Mouse (Mus musculus) embryonic facial prominence, embryonic 10.5 days (tissue): ENCODE results near the gene Gm47283. TPM values are rescaled to one million over a fixed set of nuclear protein-coding genes. Genes with fewer than 3 reads are reported as not detected.
"Not testable (repeated sequence)": the region's sequence is repeated elsewhere in the genome, so short reads cannot be mapped to it uniquely, and the experiment has no call there.

ENCODE experiments used
- DNase-seq: peaks from one replicate; pipeline ENCODE4 v3.0.0-alpha.2; 2017; ENCODE audit warnings: low spot score
- H3K27ac ChIP-seq: fragments of 300-500 bp; sonication (generic); replicated peaks from 2 replicates; pipeline ENCODE4 v1.5.1; 2016; ENCODE audit warnings: mild to moderate bottlenecking
- H3K27me3 ChIP-seq: fragments of 300-500 bp; sonication (generic); replicated peaks from 2 replicates; pipeline ENCODE4 v1.6.1; 2016; ENCODE audit warnings: low read depth, mild to moderate bottlenecking; ENCODE audit not compliant: poor library complexity, severe bottlenecking
- H3K36me3 ChIP-seq: fragments of 300-500 bp; sonication (generic); replicated peaks from 2 replicates; pipeline ENCODE4 v1.6.1; 2016; ENCODE audit warnings: mild to moderate bottlenecking, moderate library complexity
- H3K4me1 ChIP-seq: fragments of 300-500 bp; sonication (generic); 2 replicates; pipeline ENCODE4 v1.6.1; 2016
- H3K4me3 ChIP-seq: fragments of 300-500 bp; sonication (generic); 2 replicates; pipeline ENCODE4 v1.5.1; 2016; ENCODE audit warnings: mild to moderate bottlenecking, moderate library complexity
- H3K9me3 ChIP-seq: fragments of 300-500 bp; sonication (generic); 2 replicates; pipeline ENCODE4 v1.6.1; 2016; ENCODE audit warnings: mild to moderate bottlenecking
- WGBS: fragments of 180-500 bp; shearing (Covaris S2); methylation state at CpG from one replicate; pipeline ENCODE4 v1.1.7; 2016; 5-methylcytosine and 5-hydroxymethylcytosine counted together
- polyA plus RNA-seq: library from polyadenylated mRNA; unstranded; fragments of >200 nt; fragmentation: Nextera tagmentation; extraction: Ambion mirVana; gene quantifications from 2 replicates; pipeline ENCODE4 v1.2.1, GENCODE M21; 2016

The Gm47283 gene
- polyA plus RNA-seq, 1 experiment from 2014 or later = not detected

- H3K27ac ChIP-seq, H3K4me1 ChIP-seq, H3K4me3 ChIP-seq, H3K27me3 ChIP-seq: not testable (repeated sequence)
- DNase-seq = peak; percentile 36
- WGBS = 80% methylated on average over 46 of the region's 46 CpGs
- Histone ChIP-seq H3K9me3 (peaks cover 65% of the 10 kb centered on the region), H3K36me3 (peaks cover 61% of the 10 kb centered on the region)
Measured at GRCm38 (mm10) chrY:90743053-90743810, 41.3 kb upstream of the Gm47283 start.

- WGBS = 57% methylated on average over 10 of the region's 21 CpGs
Measured at GRCm38 (mm10) chrY:90743811-90744220, 40.7 kb upstream of the Gm47283 start.

GRCm38 (mm10) chrY:90744381-90744981, 40.1 kb upstream of the Gm47283 start:
- not testable (repeated sequence) for H3K4me1 ChIP-seq, H3K27ac ChIP-seq, H3K27me3 ChIP-seq
- Histone ChIP-seq H3K9me3 (peaks cover 54% of the 10 kb centered on the region), H3K36me3 (peaks cover 49% of the 10 kb centered on the region), H3K4me3 (peak overlapping the region; percentile 25)
- 62% methylated on average over 51 of the region's 51 CpGs for WGBS
- DNase-seq = peak; percentile 89

More at GRCm38 (mm10) chrY:90743811-90744220, 40.7 kb upstream of the Gm47283 start:
- H3K4me3 ChIP-seq = 0 out of 2 replicates have a peak overlapping the region, but pooled peaks have one; percentile 25
- no peaks in the 10 kb centered on the region for H3K27me3 ChIP-seq
- H3K27ac ChIP-seq = no peak overlapping the region
- no peaks in the 10 kb centered on the region for H3K4me1 ChIP-seq
- H3K36me3 ChIP-seq = peaks cover 56% of the 10 kb centered on the region
- peaks cover 61% of the 10 kb centered on the region for H3K9me3 ChIP-seq
- peak; percentile 17 for DNase-seq

- not testable (repeated sequence) for H3K4me1 ChIP-seq, DNase-seq, H3K27ac ChIP-seq, H3K4me3 ChIP-seq, H3K27me3 ChIP-seq
- Histone ChIP-seq H3K9me3 (peaks cover 46% of the 10 kb centered on the region), H3K36me3 (peaks cover 42% of the 10 kb centered on the region)
- WGBS = 93% methylated on average over 5 of the region's 5 CpGs
Measured at GRCm38 (mm10) chrY:90745256-90745655, 39.3 kb upstream of the Gm47283 start.

- WGBS = no CpG with 5 or more reads among the region's 8 CpGs
- not testable (repeated sequence) for H3K27me3 ChIP-seq, H3K36me3 ChIP-seq, H3K9me3 ChIP-seq, H3K4me1 ChIP-seq, H3K27ac ChIP-seq, H3K4me3 ChIP-seq, DNase-seq
Measured at GRCm38 (mm10) chrY:90754721-90755120, 29.8 kb upstream of the Gm47283 start, which contains the start of gene Gm21860. Gm21860 (minus strand) TSS chrY:90754821.

- not testable (repeated sequence) for H3K27me3 ChIP-seq, DNase-seq, H3K9me3 ChIP-seq, H3K4me1 ChIP-seq, H3K36me3 ChIP-seq, H3K4me3 ChIP-seq, H3K27ac ChIP-seq
- WGBS = no CpG with 5 or more reads among the region's 8 CpGs
Measured at GRCm38 (mm10) chrY:90839077-90839476, 54.5 kb downstream of the Gm47283 start, which contains the start of gene Gm21748. Gm21748 (minus strand) TSS chrY:90839177.

Other genes starting within 250 kb of the Gm47283 start
- gene Gm21860, start 29.9 kb upstream of the Gm47283 start, polyA plus RNA-seq = not detected in 2 replicates
- not detected in 2 replicates for gene Gm21748, start 54.4 kb downstream of the Gm47283 start, polyA plus RNA-seq